Mouse (Mus musculus) forebrain, embryonic 11.5 days (tissue): ENCODE results near the gene Ncbp1. TPM values are rescaled to one million over a fixed set of nuclear protein-coding genes. Genes with fewer than 3 reads are reported as not detected.

Source experiments
- ATAC-seq: fragments of 200-750 bp; cut with Nextera tagmentation; replicated peaks from 2 replicates; pipeline ENCODE4 v1.8.0; 2017; ENCODE audit warnings: moderate TSS enrichment; ENCODE audit not compliant: low FRiP score
- DNase-seq: peaks from one replicate; pipeline ENCODE4 v3.0.0-alpha.2; 2017; ENCODE audit warnings: low spot score
- H3K27ac ChIP-seq: fragments of 300-500 bp; sonication (generic); 2 replicates; pipeline ENCODE4 v1.5.1; 2014; ENCODE audit warnings: low read depth, low read length
- H3K27me3 ChIP-seq: fragments of 300-500 bp; sonication (generic); 2 replicates; pipeline ENCODE4 v1.6.1; 2014; ENCODE audit warnings: mild to moderate bottlenecking, low read length, mixed read lengths; ENCODE audit not compliant: control insufficient read depth, insufficient read depth
- H3K36me3 ChIP-seq: fragments of 300-500 bp; sonication (generic); 2 replicates; pipeline ENCODE4 v1.6.1; 2014; ENCODE audit warnings: mild to moderate bottlenecking, low read length, moderate library complexity, mixed read lengths; ENCODE audit not compliant: control insufficient read depth, insufficient read depth
- H3K4me1 ChIP-seq: fragments of 300-500 bp; sonication (generic); replicated peaks from 2 replicates; pipeline ENCODE4 v1.6.1; 2014; ENCODE audit warnings: low read length, mixed read lengths; ENCODE audit not compliant: control insufficient read depth, insufficient read depth
- H3K4me2 ChIP-seq: fragments of 300-500 bp; sonication (generic); 2 replicates; pipeline ENCODE4 v1.6.1; 2014; ENCODE audit warnings: low read depth, mild to moderate bottlenecking, low read length, moderate library complexity, mixed read lengths; ENCODE audit not compliant: severe bottlenecking
- H3K4me3 ChIP-seq: fragments of 300-500 bp; sonication (generic); 2 replicates; pipeline ENCODE4 v1.5.1; 2014; ENCODE audit warnings: low read depth, low read length
- H3K9ac ChIP-seq: fragments of 300-500 bp; sonication (generic); 2 replicates; pipeline ENCODE4 v1.6.1; 2014; ENCODE audit warnings: low read length
- H3K9me3 ChIP-seq: fragments of 300-500 bp; sonication (generic); 2 replicates; pipeline ENCODE4 v1.6.1; 2016; ENCODE audit warnings: low read length, mixed read lengths; ENCODE audit not compliant: control insufficient read depth
- WGBS: fragments of 180-500 bp; shearing (Covaris S2); extraction: QIAGEN DNeasy Blood & Tissue Kit; methylation state at CpG from one replicate; pipeline ENCODE4 v1.1.7; 2014; 5-methylcytosine and 5-hydroxymethylcytosine counted together
- polyA plus RNA-seq: library from polyadenylated mRNA; unstranded; fragments of >200 nt; fragmentation: Nextera tagmentation; extraction: Ambion mirVana; gene quantifications from 2 replicates; pipeline ENCODE4 v1.2.1, GENCODE M21; 2014

The Ncbp1 gene
- polyA plus RNA-seq, result 147 TPM in 2 replicates

- peak; percentile 95 for DNase-seq
- Histone ChIP-seq H3K4me3 (peak within 1 kb of the TSS; percentile 92), H3K4me1 (peaks cover 5% of the 10 kb centered on the region), H3K27me3 (no peaks in the 10 kb centered on the region), H3K4me2 (peak within 1 kb of the TSS; percentile 81), H3K9ac (peak within 1 kb of the TSS; percentile 96), H3K36me3 (no peaks in the 10 kb centered on the region; the same call in 1 of the 2 replicates), H3K27ac (peak within 1 kb of the TSS; percentile 98), H3K9me3 (no peaks in the 10 kb centered on the region)
- ATAC-seq, result peak; percentile 87
- under 1% methylated on average over 88 of the region's 90 CpGs for WGBS
Measured at GRCm38 (mm10) chr4:46138287-46139222, at the start of gene Ncbp1, which contains the start of gene Tstd2. TSS of gene Ncbp1 (plus strand) at chr4:46138613. TSS of gene Tstd2 (minus strand) at chr4:46138694.

GRCm38 (mm10) chr4:46089524-46090125 lies 48.8 kb upstream of the Ncbp1 start:
- no peak overlapping the region for H3K4me3 ChIP-seq
- H3K36me3 ChIP-seq, result no peaks in the 10 kb centered on the region
- 87% methylated on average over 14 of the region's 14 CpGs for WGBS
- H3K4me1 ChIP-seq, result 0 out of 2 replicates have a peak, but pooled peaks cover 1% of the 10 kb centered on the region
- H3K9me3 ChIP-seq, result no peaks in the 10 kb centered on the region
- no peak overlapping the region for H3K4me2 ChIP-seq
- DNase-seq (no peak), ATAC-seq (no peak)
- H3K9ac ChIP-seq, result no peak overlapping the region
- H3K27ac ChIP-seq, result no peak overlapping the region
- H3K27me3 ChIP-seq, result no peaks in the 10 kb centered on the region

GRCm38 (mm10) chr4:46092429-46093076 lies 45.9 kb upstream of the Ncbp1 start:
- Histone ChIP-seq H3K27ac (no peak overlapping the region), H3K27me3 (no peaks in the 10 kb centered on the region), H3K4me1 (no peaks in the 10 kb centered on the region), H3K9me3 (no peaks in the 10 kb centered on the region), H3K4me2 (no peak overlapping the region), H3K4me3 (no peak overlapping the region), H3K9ac (no peak overlapping the region), H3K36me3 (no peaks in the 10 kb centered on the region)
- 89% methylated on average over 5 of the region's 5 CpGs for WGBS
- DNase-seq (no peak), ATAC-seq (no peak)

GRCm38 (mm10) chr4:46094916-46095825 lies 43.2 kb upstream of the Ncbp1 start:
- Histone ChIP-seq H3K27ac (no peak overlapping the region), H3K4me2 (no peak overlapping the region), H3K36me3 (no peaks in the 10 kb centered on the region), H3K9ac (no peak overlapping the region), H3K4me1 (no peaks in the 10 kb centered on the region), H3K4me3 (no peak overlapping the region), H3K9me3 (no peaks in the 10 kb centered on the region), H3K27me3 (no peaks in the 10 kb centered on the region)
- ATAC-seq (no peak), DNase-seq (no peak)
- 77% methylated on average over 15 of the region's 15 CpGs for WGBS

- WGBS, result 87% methylated on average over 3 of the region's 3 CpGs
- H3K27me3 ChIP-seq, result no peaks in the 10 kb centered on the region
- H3K27ac ChIP-seq, result no peak overlapping the region
- H3K4me1 ChIP-seq, result no peaks in the 10 kb centered on the region
- ATAC-seq (no peak), DNase-seq (no peak)
- no peaks in the 10 kb centered on the region for H3K9me3 ChIP-seq
- no peaks in the 10 kb centered on the region for H3K36me3 ChIP-seq
- H3K4me3 ChIP-seq, result no peak overlapping the region
- H3K4me2 ChIP-seq, result no peak overlapping the region
- H3K9ac ChIP-seq, result no peak overlapping the region
Measured at GRCm38 (mm10) chr4:46095826-46096159, 42.6 kb upstream of the Ncbp1 start.

GRCm38 (mm10) chr4:46096546-46096945 lies 41.9 kb upstream of the Ncbp1 start:
- Histone ChIP-seq H3K4me1 (no peaks in the 10 kb centered on the region), H3K4me3 (no peak overlapping the region), H3K9me3 (no peaks in the 10 kb centered on the region), H3K9ac (no peak overlapping the region), H3K27me3 (no peaks in the 10 kb centered on the region), H3K36me3 (no peaks in the 10 kb centered on the region), H3K27ac (no peak overlapping the region), H3K4me2 (no peak overlapping the region)
- DNase-seq (no peak), ATAC-seq (no peak)
- WGBS, result 92% methylated on average over 7 of the region's 7 CpGs

- Histone ChIP-seq H3K27me3 (no peaks in the 10 kb centered on the region), H3K36me3 (no peaks in the 10 kb centered on the region), H3K9ac (no peak overlapping the region), H3K4me2 (no peak overlapping the region), H3K4me3 (no peak overlapping the region), H3K9me3 (no peaks in the 10 kb centered on the region), H3K4me1 (no peaks in the 10 kb centered on the region), H3K27ac (no peak overlapping the region)
- no peak for ATAC-seq
- no peak for DNase-seq
- 92% methylated on average over 2 of the region's 2 CpGs for WGBS
Measured at GRCm38 (mm10) chr4:46097591-46097990, 40.8 kb upstream of the Ncbp1 start.

GRCm38 (mm10) chr4:46099132-46099531 lies 39.3 kb upstream of the Ncbp1 start:
- WGBS, result 83% methylated on average over 9 of the region's 9 CpGs
- no peaks in the 10 kb centered on the region for H3K4me1 ChIP-seq
- no peaks in the 10 kb centered on the region for H3K27me3 ChIP-seq
- H3K9ac ChIP-seq, result no peak overlapping the region
- H3K4me2 ChIP-seq, result no peak overlapping the region
- no peak for DNase-seq
- H3K27ac ChIP-seq, result no peak overlapping the region
- H3K36me3 ChIP-seq, result no peaks in the 10 kb centered on the region
- ATAC-seq, result no peak
- no peak overlapping the region for H3K4me3 ChIP-seq
- no peaks in the 10 kb centered on the region for H3K9me3 ChIP-seq
